Mouse (Mus musculus): ENCODE measurements at regions not wholly inside any gene's neighbourhood (a gene's known extent, or its start where the extent isn't known, plus 50 kb on each side); places are given as distances from the start of the nearest gene placed in this dataset.

GRCm38 (mm10) chr4:12538694-12539121, 366.9 kb upstream of the Fam92a start:
- peak; percentile 48 for DNase-seq (ENCODE audit: low read depth, low spot score)

- no peak for DNase-seq (ENCODE audit: low read depth, low spot score)
Observed at GRCm38 (mm10) chr4:12538043-12538442, 366.2 kb upstream of the Fam92a start.

- DNase-seq (ENCODE audit: low read depth, low spot score) = no peak
Observed at GRCm38 (mm10) chr4:12534151-12534550, 362.3 kb upstream of the Fam92a start.

- no peak for DNase-seq (ENCODE audit: low read depth, low spot score)
Observed at GRCm38 (mm10) chr4:12532961-12533360, 361.1 kb upstream of the Fam92a start.

- DNase-seq (ENCODE audit: low read depth, low spot score) = no peak
Observed at GRCm38 (mm10) chr4:12522358-12522757, 350.5 kb upstream of the Fam92a start.

GRCm38 (mm10) chr4:12521246-12521645, 349.4 kb upstream of the Fam92a start:
- DNase-seq (ENCODE audit: low read depth, low spot score) = no peak

- no peak for DNase-seq (ENCODE audit: low read depth, low spot score)
Observed at GRCm38 (mm10) chr4:12516497-12516896, 344.7 kb upstream of the Fam92a start.

GRCm38 (mm10) chr4:12511656-12512385, 340.0 kb upstream of the Fam92a start:
- peak; percentile 93 for DNase-seq (ENCODE audit: low read depth, low spot score)

- no peak for DNase-seq (ENCODE audit: low read depth, low spot score)
Observed at GRCm38 (mm10) chr4:12506851-12507551, 335.2 kb upstream of the Fam92a start.

- DNase-seq (ENCODE audit: low read depth, low spot score) = no peak
Observed at GRCm38 (mm10) chr4:12501086-12501485, 329.3 kb upstream of the Fam92a start.

GRCm38 (mm10) chr4:12498426-12498825, 326.6 kb upstream of the Fam92a start:
- DNase-seq (ENCODE audit: low read depth, low spot score) = no peak

GRCm38 (mm10) chr4:12492468-12492867, 320.7 kb upstream of the Fam92a start:
- peak; percentile 66 for DNase-seq (ENCODE audit: low read depth, low spot score)

- DNase-seq (ENCODE audit: low read depth, low spot score) = no peak
Observed at GRCm38 (mm10) chr4:12491306-12491705, 319.5 kb upstream of the Fam92a start.

- DNase-seq (ENCODE audit: low read depth, low spot score) = no peak
Observed at GRCm38 (mm10) chr4:12490066-12490465, 318.3 kb upstream of the Fam92a start.

- no peak for DNase-seq (ENCODE audit: low read depth, low spot score)
Observed at GRCm38 (mm10) chr4:12489358-12489757, 317.5 kb upstream of the Fam92a start.

- DNase-seq (ENCODE audit: low read depth, low spot score) = no peak
Observed at GRCm38 (mm10) chr4:12481481-12481880, 309.7 kb upstream of the Fam92a start.

- DNase-seq (ENCODE audit: low read depth, low spot score) = no peak
Observed at GRCm38 (mm10) chr4:12476717-12477116, 304.9 kb upstream of the Fam92a start.

GRCm38 (mm10) chr4:12474981-12475568, 303.3 kb upstream of the Fam92a start:
- DNase-seq (ENCODE audit: low read depth, low spot score) = no peak

- no peak for DNase-seq (ENCODE audit: low read depth, low spot score)
Observed at GRCm38 (mm10) chr4:12474421-12474820, 302.6 kb upstream of the Fam92a start.

- no peak for DNase-seq (ENCODE audit: low read depth, low spot score)
Observed at GRCm38 (mm10) chr4:12461701-12462100, 289.9 kb upstream of the Fam92a start.

- DNase-seq (ENCODE audit: low read depth, low spot score) = no peak
Observed at GRCm38 (mm10) chr4:12461251-12461650, 289.4 kb upstream of the Fam92a start.

- no peak for DNase-seq (ENCODE audit: low read depth, low spot score)
Observed at GRCm38 (mm10) chr4:12457978-12458597, 286.3 kb upstream of the Fam92a start.
